Mouse (Mus musculus): ENCODE measurements around the gene Otos. TPM values are rescaled to one million over a fixed set of nuclear protein-coding genes. Genes with fewer than 3 reads are reported as not detected.

Otos gene
- polyA plus RNA-seq, 1 experiment, result 0.41 TPM

- TF ChIP-seq CTCF (IDR thresholded peaks at IDR 0.05; ENCODE audit: extremely low read depth, insufficient read depth, insufficient read length, insufficient replicate concordance) (no peak), POLR2A (IDR thresholded peaks at IDR 0.05; ENCODE audit: low read depth, low read length) (no peak)
- Histone ChIP-seq H3K27ac (ENCODE audit: insufficient read depth, low read length) (no peak overlapping the region), H3K27me3 (ENCODE audit: control insufficient read depth, insufficient read depth, low read length) (no peaks in the 10 kb centered on the region), H3K36me3 (ENCODE audit: control insufficient read depth, insufficient read depth, low read length) (no peaks in the 10 kb centered on the region), H3K4me1 (ENCODE audit: control insufficient read depth, insufficient read depth, insufficient read length) (no peaks in the 10 kb centered on the region), H3K4me3 (ENCODE audit: extremely low read depth, insufficient read depth, insufficient read length) (no peak overlapping the region)
- no peak for DNase-seq (ENCODE audit: low read depth in 1 of 2, low spot score in 2 of 2)
- 95% methylated on average over 3 of the region's 3 CpGs for WGBS
Measured at GRCm38 (mm10) chr1:92669430-92669829, 20.8 kb upstream of the Otos start.

- no peak for TF ChIP-seq CTCF (IDR thresholded peaks at IDR 0.05; ENCODE audit: extremely low read depth, insufficient read depth, insufficient read length, insufficient replicate concordance)
- TF ChIP-seq POLR2A (IDR thresholded peaks at IDR 0.05; ENCODE audit: low read depth, low read length), result no peak
- DNase-seq (ENCODE audit: low read depth in 1 of 2, low spot score in 2 of 2), result no peak
- Histone ChIP-seq H3K36me3 (ENCODE audit: control insufficient read depth, insufficient read depth, low read length) (no peaks in the 10 kb centered on the region), H3K4me1 (ENCODE audit: control insufficient read depth, insufficient read depth, insufficient read length) (no peaks in the 10 kb centered on the region), H3K27me3 (ENCODE audit: control insufficient read depth, insufficient read depth, low read length) (no peaks in the 10 kb centered on the region), H3K4me3 (ENCODE audit: extremely low read depth, insufficient read depth, insufficient read length) (no peak overlapping the region), H3K27ac (ENCODE audit: insufficient read depth, low read length) (no peak overlapping the region)
- WGBS, result 48% methylated on average over 6 of the region's 6 CpGs
Measured at GRCm38 (mm10) chr1:92667106-92667505, 18.5 kb upstream of the Otos start.

- no peaks in the 10 kb centered on the region for H3K36me3 ChIP-seq (ENCODE audit: control insufficient read depth, insufficient read depth, low read length)
- no peak overlapping the region for H3K4me3 ChIP-seq (ENCODE audit: extremely low read depth, insufficient read depth, insufficient read length)
- DNase-seq (ENCODE audit: low read depth in 1 of 2, low spot score in 2 of 2), result no peak
- TF ChIP-seq CTCF (IDR thresholded peaks at IDR 0.05; ENCODE audit: extremely low read depth, insufficient read depth, insufficient read length, insufficient replicate concordance), result no peak
- no peak for TF ChIP-seq POLR2A (IDR thresholded peaks at IDR 0.05; ENCODE audit: low read depth, low read length)
- H3K4me1 ChIP-seq (ENCODE audit: control insufficient read depth, insufficient read depth, insufficient read length), result no peaks in the 10 kb centered on the region
- no peak overlapping the region for H3K27ac ChIP-seq (ENCODE audit: insufficient read depth, low read length)
- H3K27me3 ChIP-seq (ENCODE audit: control insufficient read depth, insufficient read depth, low read length), result no peaks in the 10 kb centered on the region
- whole genome bisulfite sequencing, result 26% methylated on average over 5 of the region's 5 CpGs
Measured at GRCm38 (mm10) chr1:92659392-92659791, 10.8 kb upstream of the Otos start.

GRCm38 (mm10) chr1:92657025-92657820, 8.6 kb upstream of the Otos start:
- Histone ChIP-seq H3K4me1 (ENCODE audit: control insufficient read depth, insufficient read depth, insufficient read length) (no peaks in the 10 kb centered on the region), H3K27me3 (ENCODE audit: control insufficient read depth, insufficient read depth, low read length) (no peaks in the 10 kb centered on the region), H3K27ac (ENCODE audit: insufficient read depth, low read length) (no peak overlapping the region), H3K36me3 (ENCODE audit: control insufficient read depth, insufficient read depth, low read length) (no peaks in the 10 kb centered on the region), H3K4me3 (ENCODE audit: extremely low read depth, insufficient read depth, insufficient read length) (no peak overlapping the region)
- 88% methylated on average over 11 of the region's 11 CpGs for WGBS
- TF ChIP-seq POLR2A (IDR thresholded peaks at IDR 0.05; ENCODE audit: low read depth, low read length) (no peak), CTCF (IDR thresholded peaks at IDR 0.05; ENCODE audit: extremely low read depth, insufficient read depth, insufficient read length, insufficient replicate concordance) (no peak)
- DNase-seq (ENCODE audit: low read depth in 1 of 2, low spot score in 2 of 2), result no peak

- H3K4me1 ChIP-seq (ENCODE audit: control insufficient read depth, insufficient read depth, insufficient read length), result no peaks in the 10 kb centered on the region
- TF ChIP-seq CTCF (IDR thresholded peaks at IDR 0.05; ENCODE audit: extremely low read depth, insufficient read depth, insufficient read length, insufficient replicate concordance) (no peak), POLR2A (IDR thresholded peaks at IDR 0.05; ENCODE audit: low read depth, low read length) (no peak)
- H3K36me3 ChIP-seq (ENCODE audit: control insufficient read depth, insufficient read depth, low read length), result no peaks in the 10 kb centered on the region
- no peak for DNase-seq (ENCODE audit: low read depth in 1 of 2, low spot score in 2 of 2)
- H3K4me3 ChIP-seq (ENCODE audit: extremely low read depth, insufficient read depth, insufficient read length), result no peak overlapping the region
- H3K27ac ChIP-seq (ENCODE audit: insufficient read depth, low read length), result no peak overlapping the region
- WGBS, result 66% methylated on average over 2 of the region's 2 CpGs
- no peaks in the 10 kb centered on the region for H3K27me3 ChIP-seq (ENCODE audit: control insufficient read depth, insufficient read depth, low read length)
Measured at GRCm38 (mm10) chr1:92654676-92655075, 6.0 kb upstream of the Otos start.

- TF ChIP-seq CTCF (IDR thresholded peaks at IDR 0.05; ENCODE audit: extremely low read depth, insufficient read depth, insufficient read length, insufficient replicate concordance) (no peak), POLR2A (IDR thresholded peaks at IDR 0.05; ENCODE audit: low read depth, low read length) (no peak)
- Histone ChIP-seq H3K27me3 (ENCODE audit: control insufficient read depth, insufficient read depth, low read length) (no peaks in the 10 kb centered on the region), H3K36me3 (ENCODE audit: control insufficient read depth, insufficient read depth, low read length) (no peaks in the 10 kb centered on the region), H3K27ac (ENCODE audit: insufficient read depth, low read length) (no peak overlapping the region), H3K4me1 (ENCODE audit: control insufficient read depth, insufficient read depth, insufficient read length) (peaks cover 4% of the 10 kb centered on the region; the same call in 1 of the 2 replicates), H3K4me3 (ENCODE audit: extremely low read depth, insufficient read depth, insufficient read length) (no peak overlapping the region)
- no peak for DNase-seq (ENCODE audit: low read depth in 1 of 2, low spot score in 2 of 2)
- WGBS, result 92% methylated on average over 3 of the region's 3 CpGs
Measured at GRCm38 (mm10) chr1:92653179-92653578, 4.5 kb upstream of the Otos start.

GRCm38 (mm10) chr1:92651467-92651866, 2.8 kb upstream of the Otos start:
- TF ChIP-seq CTCF (IDR thresholded peaks at IDR 0.05; ENCODE audit: extremely low read depth, insufficient read depth, insufficient read length, insufficient replicate concordance) (no peak), POLR2A (IDR thresholded peaks at IDR 0.05; ENCODE audit: low read depth, low read length) (no peak)
- Histone ChIP-seq H3K27me3 (ENCODE audit: control insufficient read depth, insufficient read depth, low read length) (no peaks in the 10 kb centered on the region), H3K4me3 (ENCODE audit: extremely low read depth, insufficient read depth, insufficient read length) (no peak overlapping the region), H3K4me1 (ENCODE audit: control insufficient read depth, insufficient read depth, insufficient read length) (peaks cover 7% of the 10 kb centered on the region; the same call in 1 of the 2 replicates), H3K36me3 (ENCODE audit: control insufficient read depth, insufficient read depth, low read length) (no peaks in the 10 kb centered on the region), H3K27ac (ENCODE audit: insufficient read depth, low read length) (no peak overlapping the region)
- WGBS, result 68% methylated on average over 3 of the region's 3 CpGs
- DNase-seq (ENCODE audit: low read depth in 1 of 2, low spot score in 2 of 2), result no peak
